Mouse (Mus musculus): ENCODE measurements around the gene Gm17689.

Gm17689 gene

DNA sequence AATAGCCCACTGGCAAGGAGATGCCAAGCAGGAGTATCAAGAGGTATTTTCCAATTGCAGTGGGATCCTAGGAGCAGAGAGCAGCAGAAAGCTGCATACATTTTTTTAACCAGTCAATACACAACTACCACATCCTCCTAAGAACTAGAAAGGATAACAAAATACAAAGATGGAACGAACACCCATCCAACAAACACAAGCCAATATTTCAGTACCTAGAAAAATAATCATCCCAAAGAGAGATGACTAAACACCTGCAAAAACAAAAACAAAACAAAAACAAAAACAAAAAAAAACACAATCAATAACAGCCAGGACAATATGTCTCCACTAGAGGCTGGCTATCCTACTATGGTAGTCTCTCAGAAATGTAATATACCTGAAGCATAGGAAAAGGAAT is at the start of gene Gm17689:
Gm17689 (minus strand) TSS at position 101 of the 400 bp plus-strand sequence.
- no peak for DNase-seq (ENCODE audit: low read depth, low spot score)

GRCm38 (mm10) chr9:36541863-36542262 is 40.6 kb downstream of the Gm17689 start, which contains the start of gene Gm5615:
Gm5615 (minus strand) TSS chr9:36541963.
- DNase-seq (ENCODE audit: low read depth, low spot score): no peak
